Mouse (Mus musculus) stomach, embryonic 15.5 days (tissue): ENCODE measurements around the gene Klf8. TPM values are rescaled to one million over a fixed set of nuclear protein-coding genes. Genes with fewer than 3 reads are reported as not detected.

Experiments
- ATAC-seq: fragments of 200-750 bp; cut with Nextera tagmentation; 2 replicates; pipeline ENCODE4 v1.8.0; 2017; ENCODE audit warnings: low read depth, moderate number of reproducible peaks, moderate TSS enrichment; ENCODE audit not compliant: insufficient read depth, low FRiP score
- H3K27ac ChIP-seq: fragments of 300-500 bp; sonication (generic); 2 replicates; pipeline ENCODE4 v1.5.1; 2015; ENCODE audit warnings: mild to moderate bottlenecking, inconsistent platforms
- H3K27me3 ChIP-seq: fragments of 300-500 bp; sonication (generic); replicated peaks from 2 replicates; pipeline ENCODE4 v1.6.1; 2015; ENCODE audit warnings: inconsistent platforms
- H3K36me3 ChIP-seq: fragments of 300-500 bp; sonication (generic); 2 replicates; pipeline ENCODE4 v1.6.1; 2015; ENCODE audit warnings: inconsistent platforms
- H3K4me1 ChIP-seq: fragments of 300-500 bp; sonication (generic); 2 replicates; pipeline ENCODE4 v1.6.1; 2015; ENCODE audit warnings: inconsistent platforms
- H3K4me2 ChIP-seq: fragments of 300-500 bp; sonication (generic); 2 replicates; pipeline ENCODE4 v1.6.1; 2015; ENCODE audit warnings: mild to moderate bottlenecking, inconsistent platforms
- H3K4me3 ChIP-seq: fragments of 300-500 bp; sonication (generic); replicated peaks from 2 replicates; pipeline ENCODE4 v1.5.1; 2015; ENCODE audit warnings: inconsistent platforms
- H3K9ac ChIP-seq: fragments of 300-500 bp; sonication (generic); 2 replicates; pipeline ENCODE4 v1.6.1; 2015; ENCODE audit warnings: inconsistent platforms
- H3K9me3 ChIP-seq: fragments of 300-500 bp; sonication (generic); 2 replicates; pipeline ENCODE4 v1.6.1; 2016; ENCODE audit warnings: inconsistent platforms
- WGBS: fragments of 180-500 bp; shearing (Covaris S2); methylation state at CpG from one replicate; pipeline ENCODE4 v1.1.7; 2015; 5-methylcytosine and 5-hydroxymethylcytosine counted together
- polyA plus RNA-seq: library from polyadenylated mRNA; unstranded; fragments of >200 nt; fragmentation: Nextera tagmentation; extraction: Ambion mirVana; gene quantifications from 2 replicates; pipeline ENCODE4 v1.2.1, GENCODE M21; 2015

Klf8 gene
- polyA plus RNA-seq, 1 experiment from 2014 or later = 1.2 TPM

- 0 out of 2 replicates have a peak overlapping the region, but pooled peaks have one; percentile 40 for H3K27ac ChIP-seq
- no peaks in the 10 kb centered on the region for H3K9me3 ChIP-seq
- no peaks in the 10 kb centered on the region for H3K27me3 ChIP-seq
- WGBS = 15% methylated on average over 43 of the region's 43 CpGs
- peak overlapping the region; percentile 45 for H3K4me3 ChIP-seq
- peak overlapping the region; percentile 68 for H3K4me2 ChIP-seq
- peak overlapping the region; percentile 19; the same call in 1 of the 2 replicates for H3K9ac ChIP-seq
- no peaks in the 10 kb centered on the region for H3K4me1 ChIP-seq
- no peaks in the 10 kb centered on the region for H3K36me3 ChIP-seq
- ATAC-seq = peak; percentile 89
Observed at GRCm38 (mm10) chrX:153359331-153360215, 122.3 kb downstream of the Klf8 start.

- 12% methylated on average over 15 of the region's 15 CpGs for WGBS
- no peaks in the 10 kb centered on the region for H3K9me3 ChIP-seq
- H3K4me1 ChIP-seq = no peaks in the 10 kb centered on the region
- 0 out of 2 replicates have a peak overlapping the region, but pooled peaks have one; percentile 40 for H3K27ac ChIP-seq
- no peaks in the 10 kb centered on the region for H3K36me3 ChIP-seq
- no peak for ATAC-seq
- peak overlapping the region; percentile 19; the same call in 1 of the 2 replicates for H3K9ac ChIP-seq
- H3K27me3 ChIP-seq = no peaks in the 10 kb centered on the region
- peak overlapping the region; percentile 45 for H3K4me3 ChIP-seq
- peak overlapping the region; percentile 68 for H3K4me2 ChIP-seq
Observed at GRCm38 (mm10) chrX:153360216-153360590, 122.9 kb downstream of the Klf8 start.

- Histone ChIP-seq H3K4me2 (peak overlapping the region; percentile 68), H3K36me3 (no peaks in the 10 kb centered on the region), H3K27ac (no peak overlapping the region), H3K4me1 (no peaks in the 10 kb centered on the region), H3K27me3 (no peaks in the 10 kb centered on the region), H3K9me3 (no peaks in the 10 kb centered on the region), H3K9ac (no peak overlapping the region), H3K4me3 (peak overlapping the region; percentile 45)
- WGBS = 30% methylated on average over 9 of the region's 9 CpGs
- no peak for ATAC-seq
Observed at GRCm38 (mm10) chrX:153360666-153361269, 123.5 kb downstream of the Klf8 start.

GRCm38 (mm10) chrX:153366754-153367153, 129.5 kb downstream of the Klf8 start:
- Histone ChIP-seq H3K4me3 (no peak overlapping the region), H3K27ac (no peak overlapping the region), H3K27me3 (no peaks in the 10 kb centered on the region), H3K4me2 (no peak overlapping the region), H3K9me3 (no peaks in the 10 kb centered on the region), H3K9ac (no peak overlapping the region), H3K36me3 (no peaks in the 10 kb centered on the region), H3K4me1 (no peaks in the 10 kb centered on the region)
- no peak for ATAC-seq
- 36% methylated on average over 5 of the region's 5 CpGs for WGBS

GRCm38 (mm10) chrX:153369780-153370179, 132.5 kb downstream of the Klf8 start:
- H3K4me2 ChIP-seq = no peak overlapping the region
- H3K9ac ChIP-seq = no peak overlapping the region
- H3K4me3 ChIP-seq = no peak overlapping the region
- H3K36me3 ChIP-seq = no peaks in the 10 kb centered on the region
- no peaks in the 10 kb centered on the region for H3K4me1 ChIP-seq
- no peaks in the 10 kb centered on the region for H3K27me3 ChIP-seq
- 30% methylated on average over 8 of the region's 8 CpGs for WGBS
- ATAC-seq = no peak
- no peaks in the 10 kb centered on the region for H3K9me3 ChIP-seq
- no peak overlapping the region for H3K27ac ChIP-seq

GRCm38 (mm10) chrX:153375105-153375504, 137.8 kb downstream of the Klf8 start:
- H3K9ac ChIP-seq = no peak overlapping the region
- H3K9me3 ChIP-seq = no peaks in the 10 kb centered on the region
- WGBS = 68% methylated on average over 3 of the region's 3 CpGs
- ATAC-seq = no peak
- no peaks in the 10 kb centered on the region for H3K36me3 ChIP-seq
- H3K27me3 ChIP-seq = no peaks in the 10 kb centered on the region
- H3K4me3 ChIP-seq = no peak overlapping the region
- no peak overlapping the region for H3K27ac ChIP-seq
- no peak overlapping the region for H3K4me2 ChIP-seq
- no peaks in the 10 kb centered on the region for H3K4me1 ChIP-seq

GRCm38 (mm10) chrX:153381753-153382152, 144.5 kb downstream of the Klf8 start:
- Histone ChIP-seq H3K9ac (no peak overlapping the region), H3K4me3 (no peak overlapping the region), H3K9me3 (no peaks in the 10 kb centered on the region), H3K4me2 (no peak overlapping the region), H3K4me1 (no peaks in the 10 kb centered on the region), H3K27me3 (no peaks in the 10 kb centered on the region), H3K36me3 (no peaks in the 10 kb centered on the region), H3K27ac (no peak overlapping the region)
- WGBS = 59% methylated on average over 3 of the region's 3 CpGs
- ATAC-seq = no peak

GRCm38 (mm10) chrX:153389291-153389690, 152.0 kb downstream of the Klf8 start:
- WGBS = 29% methylated on average over 2 of the region's 2 CpGs
- ATAC-seq = no peak

GRCm38 (mm10) chrX:153417067-153417466, 179.8 kb downstream of the Klf8 start:
- ATAC-seq = no peak
- WGBS = 61% methylated on average over 5 of the region's 5 CpGs

More at GRCm38 (mm10) chrX:153389291-153389690, 152.0 kb downstream of the Klf8 start:
- Histone ChIP-seq H3K4me2 (no peak overlapping the region), H3K4me3 (no peak overlapping the region), H3K36me3 (no peaks in the 10 kb centered on the region), H3K9ac (no peak overlapping the region), H3K4me1 (no peaks in the 10 kb centered on the region), H3K9me3 (no peaks in the 10 kb centered on the region), H3K27me3 (no peaks in the 10 kb centered on the region), H3K27ac (no peak overlapping the region)

GRCm38 (mm10) chrX:153433659-153434293, 196.5 kb downstream of the Klf8 start:
- Histone ChIP-seq H3K9me3 (no peaks in the 10 kb centered on the region), H3K36me3 (no peaks in the 10 kb centered on the region), H3K27me3 (no peaks in the 10 kb centered on the region), H3K9ac (no peak overlapping the region), H3K4me2 (no peak overlapping the region), H3K4me1 (no peaks in the 10 kb centered on the region), H3K27ac (no peak overlapping the region), H3K4me3 (no peak overlapping the region)
- whole genome bisulfite sequencing = 30% methylated on average over 5 of the region's 5 CpGs
- ATAC-seq = no peak

More at GRCm38 (mm10) chrX:153417067-153417466, 179.8 kb downstream of the Klf8 start:
- Histone ChIP-seq H3K27me3 (no peaks in the 10 kb centered on the region), H3K4me2 (no peak overlapping the region), H3K9ac (no peak overlapping the region), H3K36me3 (no peaks in the 10 kb centered on the region), H3K4me1 (no peaks in the 10 kb centered on the region), H3K4me3 (no peak overlapping the region), H3K27ac (no peak overlapping the region), H3K9me3 (no peaks in the 10 kb centered on the region)

GRCm38 (mm10) chrX:153439573-153439972, 202.3 kb downstream of the Klf8 start:
- no peak for ATAC-seq
- Histone ChIP-seq H3K9me3 (no peaks in the 10 kb centered on the region), H3K9ac (no peak overlapping the region), H3K4me3 (no peak overlapping the region), H3K27ac (no peak overlapping the region), H3K4me2 (no peak overlapping the region), H3K36me3 (no peaks in the 10 kb centered on the region), H3K4me1 (no peaks in the 10 kb centered on the region), H3K27me3 (no peaks in the 10 kb centered on the region)

GRCm38 (mm10) chrX:153440018-153440417, 202.8 kb downstream of the Klf8 start:
- Histone ChIP-seq H3K4me1 (no peaks in the 10 kb centered on the region), H3K4me2 (no peak overlapping the region), H3K27me3 (no peaks in the 10 kb centered on the region), H3K27ac (no peak overlapping the region), H3K9ac (no peak overlapping the region), H3K36me3 (no peaks in the 10 kb centered on the region), H3K4me3 (no peak overlapping the region), H3K9me3 (no peaks in the 10 kb centered on the region)
- WGBS = 78% methylated on average over 3 of the region's 3 CpGs
- ATAC-seq = no peak
